Mouse (Mus musculus) T-helper 1 cell (primary cell): ENCODE data around the gene Gm10447.

Source experiments
- in situ Hi-C: fragments of 300-600 bp; cut with MboI, MseI; formaldehyde crosslinking; loops from one replicate; pipeline ENCODE4 v1.15.1; 2025; ENCODE audit warnings: high pct_unique_total_duplicates

Gene Gm10447

GRCm38 (mm10) chr11:53478383-53479170 is 21.7 kb upstream of the Gm10447 start:
- in situ Hi-C loops, result no loop called here

GRCm38 (mm10) chr11:53477833-53478232 is 20.9 kb upstream of the Gm10447 start:
- in situ Hi-C loops, result no loop called here

GRCm38 (mm10) chr11:53475620-53476019 is 18.7 kb upstream of the Gm10447 start:
- in situ Hi-C loops, result no loop called here

DNA sequence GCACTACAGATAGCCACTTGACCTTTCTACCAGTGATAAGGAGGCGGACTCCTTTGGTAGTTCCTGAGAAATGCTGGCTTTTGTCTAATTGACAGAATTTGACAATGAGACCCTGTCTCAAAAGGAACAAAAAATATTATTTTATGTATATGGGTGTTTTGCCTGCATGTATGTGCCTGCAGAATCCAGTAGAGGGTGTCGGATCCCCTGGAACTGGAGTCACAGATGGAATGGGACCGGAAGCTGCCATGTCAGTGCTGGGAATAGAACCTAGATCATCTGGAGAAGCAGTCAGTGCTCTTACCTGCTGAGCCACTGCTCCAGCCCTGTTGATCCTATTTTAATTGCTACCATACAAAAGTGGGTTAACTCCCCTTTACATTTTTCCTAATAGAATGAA is 15.8 kb upstream of the Gm10447 start:
- in situ Hi-C loops, result no loop called here

GRCm38 (mm10) chr11:53469968-53470695 is 13.2 kb upstream of the Gm10447 start, which contains the start of gene Gm9837:
TSS of gene Gm9837 (minus strand) at chr11:53470479.
- in situ Hi-C loops, result loop anchor here (5.0 kb wide), 1 partner anchor 267 kb away; no protein-coding TSS in a partner anchor

DNA sequence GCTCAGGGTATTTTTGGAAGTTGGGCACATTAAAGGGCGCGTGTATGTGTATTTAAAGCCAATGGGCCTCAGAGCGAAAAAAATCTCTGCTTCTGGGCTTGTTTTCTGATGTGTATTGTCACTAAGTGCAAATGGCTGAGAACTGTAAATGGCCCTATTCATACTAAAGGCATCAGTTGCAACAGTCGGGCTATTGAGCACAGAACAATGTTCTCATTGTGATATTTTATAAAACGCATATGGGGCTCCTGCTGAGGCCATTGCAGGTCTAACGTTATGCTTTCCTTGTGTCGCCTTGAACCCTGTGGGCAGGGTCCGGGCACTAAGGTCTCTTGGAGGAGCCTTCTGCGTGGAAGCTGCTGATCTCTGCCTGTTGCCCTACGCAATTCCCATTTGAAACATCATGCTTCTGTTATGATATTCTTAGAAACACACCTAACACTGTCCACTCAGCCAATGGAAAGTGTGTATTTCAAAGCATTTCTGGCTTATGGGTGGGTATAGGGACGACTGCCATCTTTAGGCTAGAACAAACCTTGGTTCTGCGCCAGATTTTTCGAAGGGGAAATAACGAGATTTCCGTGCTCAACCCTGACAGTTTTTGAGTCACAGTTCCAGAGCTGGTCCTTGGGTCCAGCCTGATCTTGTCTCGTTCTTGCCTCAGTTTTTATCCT is 12.5 kb upstream of the Gm10447 start:
- in situ Hi-C loops, result loop anchor here (5.0 kb wide), 1 partner anchor 268 kb away; no protein-coding TSS in a partner anchor

DNA sequence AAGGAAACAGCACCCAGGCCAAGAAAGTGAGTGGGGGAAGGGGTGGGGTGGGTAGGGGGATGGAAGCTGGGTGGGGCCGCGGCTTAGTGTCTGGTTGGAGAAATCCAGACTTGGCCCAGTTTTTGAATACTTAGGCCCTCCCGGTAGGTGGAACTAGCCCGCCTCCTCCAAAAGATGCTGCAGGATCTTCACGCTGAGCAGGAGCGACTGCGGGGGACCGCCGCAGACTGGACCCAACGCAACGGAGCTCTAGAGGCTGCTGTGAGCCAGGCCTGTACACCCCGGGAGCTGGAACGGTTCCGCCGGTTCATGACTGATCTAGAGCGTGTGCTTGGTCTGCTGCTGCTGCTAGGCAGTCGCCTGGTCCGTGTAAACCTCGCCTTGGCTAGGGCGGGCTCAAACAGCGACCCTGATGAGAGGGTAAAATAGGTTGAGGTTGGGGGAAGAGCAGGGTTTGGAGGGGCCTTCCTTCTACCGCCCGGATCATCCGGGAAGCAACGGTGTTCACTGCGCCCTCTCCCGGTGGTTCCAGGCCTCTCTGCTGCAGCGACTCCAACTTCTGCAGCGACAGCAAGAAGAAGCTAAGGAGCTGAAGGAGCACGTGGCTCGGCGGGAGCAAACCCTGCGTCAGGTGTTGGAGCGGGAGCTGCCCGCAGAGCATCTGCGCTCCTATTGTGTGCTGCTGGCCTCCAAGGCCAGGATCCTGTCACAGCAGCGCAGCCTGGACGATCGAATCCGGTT is 9.5 kb upstream of the Gm10447 start:
- in situ Hi-C loops, result loop anchor here (5.0 kb wide), 1 partner anchor 271 kb away; no protein-coding TSS in a partner anchor

- in situ Hi-C loops, result no loop called here
Observed at GRCm38 (mm10) chr11:53463551-53464424, 6.9 kb upstream of the Gm10447 start.

GRCm38 (mm10) chr11:53461727-53462126 is 4.8 kb upstream of the Gm10447 start:
- in situ Hi-C loops, result no loop called here

GRCm38 (mm10) chr11:53460192-53460591 is 3.3 kb upstream of the Gm10447 start:
- in situ Hi-C loops, result no loop called here

DNA sequence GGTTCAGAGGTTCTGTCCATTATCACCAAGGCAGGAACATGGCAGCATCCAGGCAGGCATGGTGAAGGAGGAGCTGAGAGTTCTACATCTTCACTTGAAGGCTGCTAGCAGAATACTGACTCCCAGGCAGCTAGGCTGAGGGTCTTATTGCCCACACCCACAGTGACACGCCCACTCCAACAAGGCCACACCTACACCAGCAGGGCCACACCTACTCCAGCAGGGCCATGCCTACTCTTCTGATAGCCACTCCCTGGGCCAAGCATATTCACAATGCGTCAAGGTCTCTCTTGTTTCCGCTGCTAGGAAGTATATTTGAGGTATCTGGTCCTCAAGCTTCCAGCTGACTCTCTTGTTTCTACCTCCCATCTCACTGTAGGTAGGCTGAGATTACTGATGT is 2.1 kb upstream of the Gm10447 start:
- in situ Hi-C loops, result no loop called here

GRCm38 (mm10) chr11:53457372-53457954 is 553 bp upstream of the Gm10447 start:
- in situ Hi-C loops, result no loop called here

- in situ Hi-C loops, result no loop called here
Observed at GRCm38 (mm10) chr11:53453031-53453430, 3.9 kb downstream of the Gm10447 start.

DNA sequence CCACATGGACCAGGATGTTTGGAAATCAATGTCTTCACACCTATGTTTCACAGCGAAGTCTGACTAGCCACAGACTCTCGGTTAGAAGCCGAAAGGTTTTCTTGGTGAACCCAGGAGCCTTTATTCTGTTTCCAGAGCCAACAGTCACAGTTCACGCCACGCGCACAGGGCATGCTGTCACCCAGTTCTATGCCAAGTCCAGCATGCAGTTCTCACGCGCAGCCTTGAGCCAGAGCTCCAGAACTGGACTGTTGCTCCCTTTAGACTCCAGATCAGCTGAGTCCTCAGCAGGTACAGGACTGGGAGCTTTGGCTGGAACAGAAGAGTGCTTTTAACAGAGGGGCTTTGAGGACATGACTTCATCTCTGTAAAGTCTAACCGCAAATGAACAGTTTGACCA is 4.5 kb downstream of the Gm10447 start:
- in situ Hi-C loops, result no loop called here

DNA sequence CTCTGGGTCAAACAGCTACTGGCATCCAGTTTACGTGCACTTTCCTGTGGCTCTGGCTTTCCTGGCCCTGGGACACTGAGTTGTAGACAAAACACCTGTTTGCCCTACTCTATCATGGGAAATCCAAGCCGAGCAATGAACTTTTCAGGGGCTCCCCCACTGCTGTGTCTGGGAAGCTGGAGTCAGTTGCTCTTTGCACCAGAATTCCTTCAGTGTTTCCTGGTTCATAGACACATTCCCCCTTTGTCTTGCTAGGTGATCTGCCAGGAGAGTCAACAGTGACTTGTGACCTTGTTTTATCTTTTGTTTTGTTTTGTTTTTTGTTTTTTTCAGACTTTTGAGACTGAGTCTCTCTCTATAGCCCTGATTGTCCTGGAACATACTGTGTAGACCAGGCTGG is 5.5 kb downstream of the Gm10447 start:
- in situ Hi-C loops, result no loop called here

GRCm38 (mm10) chr11:53450070-53450705 is 6.7 kb downstream of the Gm10447 start:
- in situ Hi-C loops, result no loop called here

GRCm38 (mm10) chr11:53448529-53448928 is 8.4 kb downstream of the Gm10447 start:
- in situ Hi-C loops, result no loop called here

GRCm38 (mm10) chr11:53447996-53448395 is 8.9 kb downstream of the Gm10447 start:
- in situ Hi-C loops, result no loop called here

- in situ Hi-C loops, result no loop called here
Observed at GRCm38 (mm10) chr11:53446183-53446582, 10.7 kb downstream of the Gm10447 start.

- in situ Hi-C loops, result no loop called here
Observed at GRCm38 (mm10) chr11:53445562-53445961, 11.3 kb downstream of the Gm10447 start.
